Mouse (Mus musculus): ENCODE measurements around the gene Brd7.

GRCm38 (mm10) chr8:88292926-88293325, 69.1 kb downstream of the Brd7 start:
- TF ChIP-seq POLR2A (IDR thresholded peaks at IDR 0.05; ENCODE audit: borderline replicate concordance, control insufficient read depth, low read depth, low read length) (no peak), CTCF (IDR thresholded peaks at IDR 0.05; ENCODE audit: control insufficient read depth, insufficient read depth, low read length) (no peak)
